In genomic region chrX:53029559-53029958, GRCm38 (mm10) we compare ENCODE assay signal across 18 mouse cellular contexts.
"Had no signal": no experiment of that assay in that cellular context is flagged by ENCODE, and none has a peak within 500 bp of the region (broad histone marks: within the 10 kb centered on the region; RNA-seq: fewer than 3 reads in every experiment).

No protein-coding gene starts in this region.

- H3K9me3 ChIP-seq: limb, embryonic 13.5 days; midbrain, embryonic 10.5 days; neural tube, embryonic 12.5 days; stomach, embryonic 15.5 days had no signal

- H3K27ac ChIP-seq: limb, embryonic 13.5 days; liver, embryonic 14.5 days; midbrain, embryonic 10.5 days; neural tube, embryonic 12.5 days; stomach, embryonic 15.5 days had no signal

- DNase-seq: kidney, adult 8-10 months; kidney, postnatal 36 days; layer of hippocampus, adult 9-11 months; layer of hippocampus, postnatal 36 days; lung, adult 18-20 months; lung, postnatal 36 days; midbrain, embryonic 14.5 days; right cerebral cortex, adult 18-20 months; right cerebral cortex, postnatal 25 days had no signal

- H3K4me1 ChIP-seq: limb, embryonic 13.5 days; midbrain, embryonic 10.5 days; neural tube, embryonic 12.5 days; stomach, embryonic 15.5 days had no signal

- H3K9ac ChIP-seq: limb, embryonic 13.5 days; liver, embryonic 14.5 days; neural tube, embryonic 12.5 days; stomach, embryonic 15.5 days had no signal

- H3K27me3 ChIP-seq: limb, embryonic 13.5 days; neural tube, embryonic 12.5 days; stomach, embryonic 15.5 days had no signal

- ATAC-seq: hindbrain, embryonic 16.5 days; inflammation-experienced regulatory T-cells, adult 6 months; intestine, postnatal 0 days had no signal

- H3K4me2 ChIP-seq: limb, embryonic 13.5 days; neural tube, embryonic 12.5 days; stomach, embryonic 15.5 days had no signal

- H3K36me3 ChIP-seq: limb, embryonic 13.5 days; midbrain, embryonic 10.5 days; neural tube, embryonic 12.5 days; stomach, embryonic 15.5 days had no signal

- H3K4me3 ChIP-seq: limb, embryonic 13.5 days; midbrain, embryonic 10.5 days; myocyte; neural tube, embryonic 12.5 days; stomach, embryonic 15.5 days had no signal
